Mouse (Mus musculus): ENCODE measurements at regions not wholly inside any gene's neighbourhood (a gene's known extent, or its start where the extent isn't known, plus 50 kb on each side); places are given as distances from the start of the nearest gene placed in this dataset.

DNA sequence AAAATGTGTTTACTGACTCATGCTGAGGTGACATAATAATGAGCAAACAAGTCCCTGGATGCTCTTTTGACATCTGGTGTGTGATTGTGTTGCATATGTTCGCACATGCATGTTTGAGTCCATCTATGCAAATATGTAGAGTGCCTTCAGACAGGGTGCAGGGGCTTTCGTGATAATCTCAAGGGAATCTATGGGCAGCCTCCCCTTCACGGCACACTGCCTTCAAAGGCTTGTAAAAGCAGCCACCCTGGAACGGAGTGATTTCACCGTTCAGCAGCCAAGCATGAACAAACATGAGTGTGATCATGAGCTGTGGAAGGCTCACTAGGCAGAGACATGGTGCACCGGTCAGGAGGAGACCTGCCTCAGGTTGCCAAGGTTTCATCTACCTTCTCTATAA is 57.1 kb upstream of the Mbip start:
- no peak for DNase-seq (ENCODE audit: low read depth)

DNA sequence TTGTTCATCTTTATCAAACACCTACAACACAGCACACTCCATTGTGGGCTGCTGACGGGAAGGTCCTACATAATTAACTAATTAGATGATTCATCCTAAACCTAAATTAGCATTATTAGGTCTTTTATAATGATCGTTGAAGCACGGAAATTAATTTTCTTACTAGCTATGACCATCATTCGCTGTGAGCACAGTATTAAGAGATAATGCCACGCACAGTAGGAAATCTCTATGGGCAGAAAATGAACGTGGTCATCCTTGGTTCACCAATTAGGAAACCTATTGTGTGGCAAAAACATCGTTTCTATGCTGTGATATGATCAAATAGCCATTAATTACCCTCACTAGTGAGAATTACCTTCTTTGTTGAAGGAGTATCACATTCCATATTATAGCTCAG is 56.4 kb upstream of the Mbip start:
- no peak for DNase-seq (ENCODE audit: low read depth)

Measured in induced T-regulatory cell, adult 2 months (primary cell).